Mouse (Mus musculus): ENCODE data around the gene Arpc5l. TPM values are rescaled to one million over a fixed set of nuclear protein-coding genes. Genes with fewer than 3 reads are reported as not detected.

Gene Arpc5l
- polyA plus RNA-seq, 2 experiments = 61.7 to 116 TPM

DNA sequence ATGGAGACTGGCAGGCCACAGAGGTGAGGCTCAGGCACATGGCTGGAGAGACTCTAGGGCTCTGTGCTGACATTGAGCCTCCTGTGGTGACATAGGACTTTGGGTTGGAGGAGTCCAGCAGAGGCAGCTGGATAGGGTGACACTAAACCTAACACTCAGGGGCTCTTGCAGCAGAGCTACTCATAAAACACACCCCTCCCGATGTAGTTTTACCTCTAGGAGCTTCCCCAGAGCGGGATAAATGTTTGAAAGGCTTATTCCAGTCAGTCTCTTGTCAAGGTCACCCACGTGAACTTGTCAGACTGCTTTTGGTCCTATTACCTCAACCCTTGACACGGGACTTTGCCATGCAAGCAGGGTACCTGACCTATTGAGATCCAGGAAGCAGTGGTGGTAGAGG is 5.8 kb upstream of the Arpc5l start:
- TF ChIP-seq POLR2A (IDR thresholded peaks at IDR 0.05; ENCODE audit: borderline replicate concordance, extremely low read depth, insufficient read depth, insufficient read length) = no peak
- 49% methylated on average over 4 of the region's 4 CpGs for WGBS

DNA sequence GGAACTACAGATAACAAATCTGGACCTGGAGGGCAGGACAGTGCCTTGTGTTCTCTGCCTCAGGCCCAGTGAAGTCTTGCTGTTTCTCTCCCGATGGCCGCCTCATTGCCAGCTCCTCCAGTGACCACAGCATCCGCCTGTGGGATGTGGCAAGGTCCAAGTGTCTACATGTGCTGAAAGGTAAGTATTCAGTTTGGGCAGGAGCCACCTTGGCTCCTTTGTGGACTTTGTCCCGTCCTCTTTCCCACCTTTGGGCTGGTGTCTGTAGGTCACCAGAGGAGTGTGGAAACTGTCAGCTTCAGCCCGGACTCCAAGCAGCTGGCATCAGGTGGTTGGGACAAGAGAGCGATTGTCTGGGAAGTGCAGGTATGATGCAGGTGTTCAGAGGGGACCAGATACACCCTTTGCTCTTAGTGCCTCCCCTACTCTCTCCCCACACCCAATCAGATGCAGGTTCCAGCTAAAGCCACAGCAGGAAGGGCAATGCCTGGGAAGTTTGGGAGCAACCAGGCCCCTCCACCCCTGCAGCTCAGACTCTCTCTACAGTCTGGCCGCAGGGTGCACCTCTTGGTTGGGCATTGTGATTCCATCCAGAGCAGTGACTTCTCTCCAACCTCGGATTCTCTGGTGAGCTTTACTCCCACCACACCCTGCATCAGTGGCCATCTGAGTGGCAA is 5.1 kb upstream of the Arpc5l start:
- ATAC-seq (ENCODE audit: low FRiP score, low read depth) (no peak), DNase-seq (ENCODE audit: low spot score) (no peak)
- H3K36me3 ChIP-seq (ENCODE audit: control insufficient read depth, insufficient read depth, low read length) = peaks cover 45% of the 10 kb centered on the region
- no peaks in the 10 kb centered on the region for H3K27me3 ChIP-seq (ENCODE audit: control insufficient read depth, insufficient read depth, low read length)
- no peak for TF ChIP-seq POLR2A (IDR thresholded peaks at IDR 0.05; ENCODE audit: borderline replicate concordance, extremely low read depth, insufficient read depth, insufficient read length)
- H3K9me3 ChIP-seq (ENCODE audit: control insufficient read depth, low read length) = no peaks in the 10 kb centered on the region
- H3K4me1 ChIP-seq (ENCODE audit: control insufficient read depth, insufficient read depth, low read length) = peaks cover 15% of the 10 kb centered on the region
- no peak overlapping the region for H3K9ac ChIP-seq (ENCODE audit: low read depth, low read length, severe bottlenecking)
- no peak overlapping the region for H3K4me2 ChIP-seq (replicated peaks; ENCODE audit: low read depth, low read length, severe bottlenecking)
- 61% methylated on average over 8 of the region's 8 CpGs for WGBS
- H3K27ac ChIP-seq (replicated peaks; ENCODE audit: low read depth, low read length) = no peak overlapping the region
- no peak overlapping the region for H3K4me3 ChIP-seq (replicated peaks; ENCODE audit: low read length)

More for the DNA sequence above, 5.8 kb upstream of the Arpc5l start:
- Histone ChIP-seq H3K4me3 (replicated peaks; ENCODE audit: low read length) (no peak overlapping the region), H3K4me1 (ENCODE audit: control insufficient read depth, insufficient read depth, low read length) (peaks cover 15% of the 10 kb centered on the region), H3K27ac (replicated peaks; ENCODE audit: low read depth, low read length) (no peak overlapping the region), H3K9me3 (ENCODE audit: control insufficient read depth, low read length) (no peaks in the 10 kb centered on the region), H3K4me2 (replicated peaks; ENCODE audit: low read depth, low read length, severe bottlenecking) (no peak overlapping the region), H3K36me3 (ENCODE audit: control insufficient read depth, insufficient read depth, low read length) (peaks cover 45% of the 10 kb centered on the region), H3K27me3 (ENCODE audit: control insufficient read depth, insufficient read depth, low read length) (no peaks in the 10 kb centered on the region), H3K9ac (ENCODE audit: low read depth, low read length, severe bottlenecking) (no peak overlapping the region)
- DNase-seq (ENCODE audit: low spot score) = no peak
- no peak for ATAC-seq (ENCODE audit: low FRiP score, low read depth)

DNA sequence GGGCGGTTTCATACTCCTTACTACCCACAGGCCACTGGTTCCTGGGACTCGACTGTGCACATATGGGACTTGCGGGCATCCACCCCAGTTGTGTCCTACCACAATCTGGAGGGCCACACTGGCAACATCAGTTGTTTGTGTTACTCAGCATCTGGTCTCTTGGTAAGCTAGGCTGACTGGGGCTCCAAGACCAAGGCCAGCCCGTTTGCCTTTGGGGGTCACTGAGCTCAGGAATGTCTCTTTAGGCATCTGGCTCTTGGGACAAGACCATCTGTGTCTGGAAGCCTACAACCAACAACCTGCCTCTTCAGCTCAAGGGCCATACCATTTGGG is 4.6 kb upstream of the Arpc5l start:
- peaks cover 45% of the 10 kb centered on the region for H3K36me3 ChIP-seq (ENCODE audit: control insufficient read depth, insufficient read depth, low read length)
- H3K27me3 ChIP-seq (ENCODE audit: control insufficient read depth, insufficient read depth, low read length) = no peaks in the 10 kb centered on the region
- no peak for TF ChIP-seq POLR2A (IDR thresholded peaks at IDR 0.05; ENCODE audit: borderline replicate concordance, extremely low read depth, insufficient read depth, insufficient read length)

DNA sequence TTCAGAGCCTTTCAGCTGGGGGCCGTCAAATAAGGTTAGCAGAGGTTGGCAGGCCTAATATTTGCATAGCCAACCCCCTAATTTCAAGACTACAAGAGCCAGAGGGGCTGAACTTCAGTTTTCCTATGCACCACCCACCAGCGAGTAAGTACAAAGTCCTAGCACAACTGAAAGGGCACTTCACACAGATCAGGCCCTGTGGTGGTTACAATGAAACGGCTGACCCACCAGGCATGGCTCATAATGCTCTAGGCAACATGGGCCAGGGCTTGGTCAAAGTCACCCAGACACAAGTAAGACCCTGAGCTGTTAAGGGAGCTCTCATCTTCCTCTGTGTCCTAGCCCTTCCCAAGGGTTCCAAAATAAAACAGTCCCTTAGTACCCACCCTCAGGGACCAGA is 3.3 kb upstream of the Arpc5l start:
- TF ChIP-seq POLR2A (IDR thresholded peaks at IDR 0.05; ENCODE audit: borderline replicate concordance, extremely low read depth, insufficient read depth, insufficient read length) = no peak
- Histone ChIP-seq H3K27me3 (ENCODE audit: control insufficient read depth, insufficient read depth, low read length) (no peaks in the 10 kb centered on the region), H3K27ac (replicated peaks; ENCODE audit: low read depth, low read length) (no peak overlapping the region), H3K9ac (ENCODE audit: low read depth, low read length, severe bottlenecking) (no peak overlapping the region), H3K4me2 (replicated peaks; ENCODE audit: low read depth, low read length, severe bottlenecking) (no peak overlapping the region), H3K36me3 (ENCODE audit: control insufficient read depth, insufficient read depth, low read length) (peaks cover 45% of the 10 kb centered on the region), H3K9me3 (ENCODE audit: control insufficient read depth, low read length) (no peaks in the 10 kb centered on the region), H3K4me1 (ENCODE audit: control insufficient read depth, insufficient read depth, low read length) (peaks cover 22% of the 10 kb centered on the region), H3K4me3 (replicated peaks; ENCODE audit: low read length) (no peak overlapping the region)
- WGBS = 84% methylated on average over 3 of the region's 3 CpGs
- ATAC-seq (ENCODE audit: low FRiP score, low read depth) (no peak), DNase-seq (ENCODE audit: low spot score) (no peak)

More for the DNA sequence above, 4.6 kb upstream of the Arpc5l start:
- WGBS = 86% methylated on average over 4 of the region's 4 CpGs
- ATAC-seq (ENCODE audit: low FRiP score, low read depth) (no peak), DNase-seq (ENCODE audit: low spot score) (no peak)
- H3K4me3 ChIP-seq (replicated peaks; ENCODE audit: low read length) = no peak overlapping the region
- no peaks in the 10 kb centered on the region for H3K9me3 ChIP-seq (ENCODE audit: control insufficient read depth, low read length)
- H3K4me2 ChIP-seq (replicated peaks; ENCODE audit: low read depth, low read length, severe bottlenecking) = no peak overlapping the region
- H3K4me1 ChIP-seq (ENCODE audit: control insufficient read depth, insufficient read depth, low read length) = peaks cover 15% of the 10 kb centered on the region
- H3K9ac ChIP-seq (ENCODE audit: low read depth, low read length, severe bottlenecking) = no peak overlapping the region
- no peak overlapping the region for H3K27ac ChIP-seq (replicated peaks; ENCODE audit: low read depth, low read length)

DNA sequence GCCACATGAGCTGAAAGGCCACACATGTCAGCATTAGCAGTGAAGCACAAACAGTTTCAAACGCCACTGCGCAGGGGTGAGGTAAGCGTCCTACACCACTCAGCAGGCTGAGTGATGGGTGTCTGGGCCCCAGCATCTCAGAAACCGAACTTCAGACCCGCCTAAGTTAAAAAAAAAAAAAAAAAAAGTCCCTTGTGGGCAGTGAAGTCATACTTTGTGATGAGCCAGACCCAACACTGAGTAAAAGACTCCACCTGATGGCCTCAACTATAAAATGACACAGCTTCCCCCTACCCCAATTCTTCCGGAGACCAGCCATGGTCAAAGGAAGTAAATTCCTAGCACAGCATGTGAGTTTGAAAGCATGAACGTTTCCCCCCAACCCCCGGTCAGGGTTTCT is 2.0 kb upstream of the Arpc5l start:
- Histone ChIP-seq H3K4me1 (ENCODE audit: control insufficient read depth, insufficient read depth, low read length) (peaks cover 24% of the 10 kb centered on the region), H3K36me3 (ENCODE audit: control insufficient read depth, insufficient read depth, low read length) (peaks cover 45% of the 10 kb centered on the region), H3K4me3 (replicated peaks; ENCODE audit: low read length) (peak overlapping the region; percentile 76), H3K9ac (ENCODE audit: low read depth, low read length, severe bottlenecking) (peak overlapping the region; percentile 83; the same call in 1 of the 2 replicates), H3K4me2 (replicated peaks; ENCODE audit: low read depth, low read length, severe bottlenecking) (peak overlapping the region; percentile 65), H3K27ac (replicated peaks; ENCODE audit: low read depth, low read length) (no peak overlapping the region), H3K9me3 (ENCODE audit: control insufficient read depth, low read length) (no peaks in the 10 kb centered on the region), H3K27me3 (ENCODE audit: control insufficient read depth, insufficient read depth, low read length) (no peaks in the 10 kb centered on the region)
- TF ChIP-seq POLR2A (IDR thresholded peaks at IDR 0.05; ENCODE audit: borderline replicate concordance, extremely low read depth, insufficient read depth, insufficient read length) = no peak
- no peak for ATAC-seq (ENCODE audit: low FRiP score, low read depth)
- WGBS = 50% methylated on average over 8 of the region's 8 CpGs
- DNase-seq (ENCODE audit: low spot score) = no peak

All from limb, embryonic 14.5 days (tissue).